Mouse (Mus musculus): ENCODE data around the gene E130114P18Rik.

The E130114P18Rik gene

DNA sequence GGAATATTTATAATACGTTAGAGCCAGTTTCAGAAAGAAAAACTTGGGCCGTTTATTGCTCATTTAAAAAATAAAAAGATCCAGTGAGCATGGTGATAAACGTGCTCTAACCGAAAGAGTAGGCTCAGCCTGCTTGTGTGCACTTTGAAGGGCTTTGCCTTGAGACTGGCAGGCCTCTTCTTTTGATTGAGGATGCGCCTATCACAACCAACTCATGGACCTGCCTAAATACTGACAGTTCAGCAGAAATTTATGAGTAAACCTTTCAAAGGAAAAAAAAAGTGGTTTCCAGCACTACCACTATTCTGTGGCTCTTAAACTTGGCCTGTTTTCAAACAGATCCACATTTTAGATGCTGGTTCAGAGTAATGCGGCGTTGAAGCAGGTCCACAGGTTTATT, 2.1 kb upstream of the E130114P18Rik start:
- in situ Hi-C loops (cut with MboI; ENCODE audit: low pct_unique_long_range_greater_than_20kb in 1 of 2, low sequenced_read_pairs in 2 of 2, unreplicated experiment in 1 of 2), result no loop called here

DNA sequence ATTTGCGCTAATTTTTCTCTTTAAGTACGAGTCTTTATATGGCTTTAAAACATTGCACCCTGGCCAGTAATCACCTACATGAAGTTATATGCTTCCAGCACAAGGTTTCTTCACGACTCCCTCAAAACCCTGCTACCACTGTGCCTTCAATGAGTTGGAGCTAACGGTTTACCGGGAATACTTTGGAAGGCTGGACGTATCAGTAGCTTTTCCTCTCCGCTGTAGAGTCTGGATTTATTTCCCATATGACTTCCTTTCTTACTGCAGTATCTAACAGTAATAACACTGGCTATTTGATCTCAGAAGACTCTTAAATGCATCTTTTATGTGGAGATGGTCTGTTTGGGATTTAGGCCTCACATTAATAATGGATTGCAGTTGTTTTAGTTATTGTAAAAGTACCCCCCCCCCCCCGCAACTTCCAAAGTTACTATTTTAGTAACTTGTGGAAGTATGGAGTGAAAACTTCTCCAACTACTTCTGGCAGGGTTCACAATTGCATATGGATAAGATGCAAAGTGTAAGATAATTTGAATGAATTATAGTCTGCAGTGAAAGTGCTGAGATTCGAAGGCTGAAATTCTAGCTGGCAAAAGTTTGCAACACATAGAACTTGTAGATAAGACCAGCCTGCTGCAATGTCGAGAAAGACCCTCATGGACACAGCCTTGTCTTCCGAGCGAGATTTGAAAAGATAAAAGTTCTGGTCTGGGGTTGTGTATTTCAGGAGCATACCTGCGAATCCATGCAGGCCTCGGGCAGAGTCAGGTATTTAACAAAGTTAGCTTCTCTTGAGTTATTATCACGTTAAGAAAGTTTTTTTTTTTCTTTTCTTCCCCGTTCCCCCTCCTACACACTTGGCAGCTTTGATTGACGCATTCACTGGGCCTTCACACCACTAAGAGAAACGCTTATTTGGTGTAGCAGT, 1.4 kb upstream of the E130114P18Rik start:
- in situ Hi-C loops (cut with MboI; ENCODE audit: low pct_unique_long_range_greater_than_20kb in 1 of 2, low sequenced_read_pairs in 2 of 2, unreplicated experiment in 1 of 2), result no loop called here

DNA sequence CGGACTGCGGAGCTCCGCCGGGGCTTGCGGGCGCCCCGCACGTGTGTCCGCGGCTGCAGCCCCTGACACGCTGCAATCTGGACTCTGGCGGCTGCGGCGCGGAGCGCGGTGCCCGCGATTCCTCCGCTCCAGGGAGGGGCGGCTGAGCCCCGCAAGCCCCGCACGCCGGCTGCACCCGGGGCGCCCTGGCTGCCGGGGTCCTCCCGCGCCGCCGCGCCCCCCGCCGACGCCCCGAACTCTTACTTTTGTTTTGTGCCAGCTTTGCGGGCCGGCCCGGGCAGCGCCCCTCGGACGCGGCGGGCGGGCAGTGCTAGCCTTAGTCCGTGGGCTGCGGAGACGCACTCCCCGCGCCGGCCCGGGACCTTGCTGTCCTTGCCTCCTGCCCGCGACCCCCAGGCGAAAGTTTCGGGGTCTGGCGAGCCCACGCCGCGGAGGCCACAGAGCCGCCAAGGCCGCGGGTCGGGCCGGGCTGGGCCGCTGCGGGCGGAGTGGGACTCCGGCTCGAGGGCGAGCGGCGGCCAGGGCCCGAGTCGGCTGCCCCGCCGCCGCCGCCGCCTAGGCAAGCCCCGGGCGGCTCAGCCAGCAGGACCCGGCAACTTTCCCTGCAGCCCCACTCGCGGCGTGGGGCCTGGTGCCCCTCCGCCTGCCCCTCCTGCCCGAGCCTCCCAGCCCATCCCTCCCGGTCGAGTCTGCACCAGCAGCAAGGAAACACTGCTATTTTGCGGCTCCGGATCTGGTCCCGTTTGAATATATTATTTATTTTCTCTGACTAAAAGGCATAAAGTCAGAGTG, 529 bp upstream of the E130114P18Rik start:
- in situ Hi-C loops (cut with MboI; ENCODE audit: low pct_unique_long_range_greater_than_20kb in 1 of 2, low sequenced_read_pairs in 2 of 2, unreplicated experiment in 1 of 2), result no loop called here

DNA sequence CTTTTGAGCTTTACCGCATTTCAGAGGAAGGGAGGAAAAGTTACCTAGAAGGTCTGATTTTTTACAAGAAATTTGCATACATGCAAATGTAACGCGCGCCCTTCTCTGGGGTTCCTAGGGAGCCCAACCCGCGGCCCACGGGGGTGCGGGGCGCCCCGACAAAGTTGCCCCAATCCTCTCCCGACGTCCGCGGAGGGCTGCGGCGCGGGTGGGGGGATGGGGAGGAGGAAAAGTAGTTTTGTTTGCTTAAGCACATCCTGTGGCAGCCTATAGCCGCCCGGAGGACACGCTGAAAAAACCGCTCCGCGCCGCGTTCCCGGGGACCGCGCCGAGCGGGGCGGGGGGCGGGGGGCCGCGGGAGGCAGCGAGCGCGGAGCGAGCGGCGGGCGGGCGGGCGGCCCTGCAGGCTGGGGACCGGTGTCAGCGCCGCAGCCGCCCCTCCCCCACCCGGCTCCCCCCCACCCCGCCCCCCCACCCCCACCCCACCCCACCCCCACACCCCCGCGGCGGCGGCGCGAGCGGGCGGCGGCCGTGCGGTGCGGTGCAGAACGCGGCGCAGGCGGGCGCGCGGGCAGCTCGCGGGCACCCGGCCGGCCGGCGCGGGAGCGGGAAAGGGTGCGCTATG, 685 bp downstream of the E130114P18Rik start:
- in situ Hi-C loops (cut with MboI; ENCODE audit: low pct_unique_long_range_greater_than_20kb in 1 of 2, low sequenced_read_pairs in 2 of 2, unreplicated experiment in 1 of 2), result no loop called here

DNA sequence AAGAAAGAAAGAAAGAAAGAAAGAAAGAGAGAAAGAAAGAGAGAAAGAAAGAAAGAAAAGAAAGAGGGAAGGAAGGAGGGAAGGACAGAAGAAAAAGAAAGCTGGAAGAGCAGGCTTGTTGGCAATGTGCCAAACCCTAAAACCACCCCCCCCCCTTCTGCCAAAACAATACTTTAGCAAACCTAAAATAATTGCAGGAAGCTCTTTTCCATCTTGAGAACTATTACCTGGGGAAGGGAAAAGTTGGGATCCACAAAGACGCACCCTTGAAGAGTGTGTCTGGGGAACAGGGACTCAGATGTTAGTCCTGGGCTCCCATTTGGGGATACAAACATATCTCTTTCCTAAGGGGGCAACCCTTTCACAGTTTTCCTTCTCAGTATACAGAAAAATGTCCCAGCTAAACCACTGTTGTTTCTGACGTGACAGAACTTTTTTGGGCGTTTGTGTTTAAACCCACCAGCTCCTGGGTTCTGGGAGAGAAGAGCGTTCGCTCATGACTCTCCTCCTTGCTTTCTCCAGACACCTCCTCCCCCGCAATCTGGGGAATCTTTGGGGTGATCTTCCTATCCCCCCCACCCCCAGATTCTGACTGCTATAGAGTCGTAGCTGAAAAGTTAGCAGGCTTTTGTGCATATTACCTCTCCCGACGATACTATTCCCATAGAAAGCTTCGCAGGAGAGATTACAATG, 1.3 kb downstream of the E130114P18Rik start:
- in situ Hi-C loops (cut with MboI; ENCODE audit: low pct_unique_long_range_greater_than_20kb in 1 of 2, low sequenced_read_pairs in 2 of 2, unreplicated experiment in 1 of 2), result no loop called here

DNA sequence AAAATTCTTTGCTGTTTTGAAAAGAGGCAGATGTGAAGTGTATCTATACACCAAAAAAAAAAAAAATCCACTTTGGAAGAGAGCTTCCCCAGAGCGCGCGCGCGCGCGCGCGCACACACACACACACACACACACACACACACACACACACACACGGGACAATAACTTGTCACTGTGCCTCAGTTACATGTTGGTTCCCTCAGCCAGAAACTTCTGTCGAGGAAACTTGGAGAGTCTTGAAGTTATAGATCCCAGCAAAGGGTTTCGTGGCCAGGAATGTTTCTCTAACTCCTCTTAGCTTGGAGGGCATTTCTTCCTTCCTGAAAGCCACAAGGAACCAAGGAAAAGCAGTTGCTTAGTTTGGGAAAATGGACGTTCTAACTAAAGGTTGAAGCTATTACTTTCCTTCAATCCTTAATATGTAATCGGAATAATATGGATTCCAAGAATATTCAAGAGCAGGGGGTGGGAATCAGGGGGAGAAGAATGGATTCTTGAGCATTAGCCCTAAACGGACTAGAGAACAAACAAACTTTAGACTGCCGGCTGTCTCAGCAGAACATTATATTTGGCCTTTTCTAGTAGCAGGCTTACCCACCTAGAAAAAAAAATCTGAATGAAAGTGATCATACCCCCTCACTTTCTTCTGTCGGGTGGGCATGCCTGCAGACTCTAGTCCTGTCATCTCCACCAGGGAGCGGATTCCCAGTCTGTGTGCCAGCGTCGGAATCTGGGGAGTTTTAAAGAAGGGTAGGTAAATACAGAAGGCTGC, 2.2 kb downstream of the E130114P18Rik start:
- in situ Hi-C loops (cut with MboI; ENCODE audit: low pct_unique_long_range_greater_than_20kb in 1 of 2, low sequenced_read_pairs in 2 of 2, unreplicated experiment in 1 of 2), result no loop called here

DNA sequence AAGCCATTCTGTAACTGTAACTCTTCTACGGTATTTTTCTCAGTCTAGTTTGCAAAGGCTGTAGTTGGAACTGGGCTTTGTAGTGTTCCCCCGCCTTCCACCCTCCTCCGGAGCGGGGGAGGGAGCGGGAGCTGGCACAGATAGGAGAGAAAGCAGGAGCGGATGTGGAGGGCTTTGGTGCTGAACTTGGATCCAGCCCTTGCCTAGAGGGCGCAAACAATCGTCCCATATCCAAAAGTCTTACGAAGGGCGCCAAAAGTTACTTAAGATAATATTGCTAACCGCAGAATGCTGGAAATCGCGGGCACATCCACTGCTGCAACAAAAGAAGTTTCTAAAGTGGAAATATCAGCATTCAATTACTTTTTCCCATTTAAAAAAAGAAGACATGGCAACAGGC, 2.8 kb downstream of the E130114P18Rik start:
- in situ Hi-C loops (cut with MboI; ENCODE audit: low pct_unique_long_range_greater_than_20kb in 1 of 2, low sequenced_read_pairs in 2 of 2, unreplicated experiment in 1 of 2), result no loop called here

DNA sequence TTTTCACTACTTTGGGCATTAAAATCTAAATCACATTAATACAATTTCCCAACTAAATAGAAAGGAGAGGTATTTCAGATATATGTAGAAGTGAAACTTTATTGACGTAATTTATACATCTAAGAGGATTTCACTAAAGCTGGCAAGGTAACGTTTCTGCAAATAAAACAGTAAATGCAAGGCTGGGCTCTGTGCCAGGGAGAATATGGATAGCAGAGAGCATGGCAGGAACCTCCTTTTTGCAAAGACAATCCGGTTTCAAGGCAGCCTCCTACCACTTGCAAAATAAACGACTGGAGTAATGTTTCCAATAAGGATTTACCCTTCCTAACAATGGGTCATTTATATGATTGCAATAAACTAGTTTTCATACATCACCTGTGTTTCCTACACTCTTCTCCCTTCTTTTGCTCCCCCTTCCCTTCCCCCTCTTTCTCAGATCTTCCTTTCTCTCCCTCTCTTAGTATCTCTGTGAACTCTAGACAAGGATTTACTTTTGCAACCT, 3.4 kb downstream of the E130114P18Rik start:
- in situ Hi-C loops (cut with MboI; ENCODE audit: low pct_unique_long_range_greater_than_20kb in 1 of 2, low sequenced_read_pairs in 2 of 2, unreplicated experiment in 1 of 2), result loop anchor here in 1 of 2 experiments (25.0 kb wide), 2 partner anchors 338 to 938 kb away; no protein-coding TSS in a partner anchor

DNA sequence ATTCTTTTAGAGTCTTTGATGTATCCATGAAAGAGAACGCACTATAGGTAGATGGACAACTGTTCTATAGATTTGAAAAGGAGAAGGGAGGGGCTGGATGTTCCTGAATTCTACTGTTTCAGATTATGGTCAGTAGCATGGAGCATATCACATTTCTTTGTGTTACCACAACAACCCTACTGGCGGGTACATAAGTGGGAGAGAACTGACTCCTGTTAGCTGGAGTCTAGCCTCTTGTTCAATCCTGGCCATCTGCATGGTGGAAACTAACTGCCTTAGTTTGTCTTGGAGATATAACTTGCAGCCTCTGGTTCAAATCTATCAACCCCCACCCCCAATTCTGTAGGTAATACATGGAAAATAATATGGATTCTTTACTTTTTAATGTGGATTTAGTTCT, 4.1 kb downstream of the E130114P18Rik start:
- in situ Hi-C loops (cut with MboI; ENCODE audit: low pct_unique_long_range_greater_than_20kb in 1 of 2, low sequenced_read_pairs in 2 of 2, unreplicated experiment in 1 of 2), result loop anchor here in 1 of 2 experiments (25.0 kb wide), 2 partner anchors 339 to 939 kb away; no protein-coding TSS in a partner anchor

DNA sequence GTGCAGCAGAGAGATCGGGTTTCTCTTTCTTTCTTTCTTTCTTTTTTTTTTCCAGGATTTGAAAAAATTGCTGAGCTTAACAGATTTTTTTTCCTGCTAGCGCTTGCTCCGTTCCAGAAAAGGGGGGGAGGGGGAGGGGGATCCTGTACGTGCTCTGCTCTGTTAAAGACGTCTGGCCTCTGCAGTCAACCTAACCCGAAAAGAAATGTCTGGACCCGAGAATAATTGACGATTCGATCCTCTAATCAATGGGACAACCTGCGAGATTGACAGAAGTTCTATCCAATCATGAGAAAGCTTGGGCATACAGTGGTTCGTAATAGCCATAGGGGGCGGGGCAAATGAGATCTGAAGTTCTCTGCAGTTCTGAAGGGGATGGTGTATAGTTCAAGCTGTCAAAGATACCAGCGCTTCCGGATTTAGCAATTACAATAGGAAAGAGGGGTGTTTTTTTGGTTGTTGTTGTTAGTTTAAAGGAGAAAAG, 4.7 kb downstream of the E130114P18Rik start:
- in situ Hi-C loops (cut with MboI; ENCODE audit: low pct_unique_long_range_greater_than_20kb in 1 of 2, low sequenced_read_pairs in 2 of 2, unreplicated experiment in 1 of 2), result loop anchor here in 1 of 2 experiments (25.0 kb wide), 2 partner anchors 339 to 939 kb away; no protein-coding TSS in a partner anchor

DNA sequence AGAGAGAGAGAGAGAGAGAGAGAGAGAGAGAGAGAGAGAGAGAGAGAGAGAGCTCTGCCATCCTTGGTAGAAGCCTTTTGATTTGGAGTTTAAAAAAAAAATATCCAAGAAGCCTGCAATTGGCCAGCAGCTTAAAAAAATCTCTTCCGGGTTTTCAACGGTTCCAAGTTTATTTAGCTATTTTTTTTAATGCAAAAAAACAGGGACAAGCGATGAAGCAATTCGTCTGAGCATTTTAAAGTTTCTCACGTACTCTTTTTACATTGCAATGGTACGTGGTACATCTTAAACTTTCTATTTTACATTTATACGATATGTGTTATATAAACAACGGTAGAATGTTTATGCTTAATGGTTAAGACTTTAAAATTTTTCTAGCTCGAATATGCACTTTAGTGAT, 5.2 kb downstream of the E130114P18Rik start, which contains the start of gene Nfia:
Gene Nfia, plus strand, starts transcription at position 94 of the 400 bp plus-strand sequence.
- in situ Hi-C loops (cut with MboI; ENCODE audit: low pct_unique_long_range_greater_than_20kb in 1 of 2, low sequenced_read_pairs in 2 of 2, unreplicated experiment in 1 of 2), result loop anchor here in 1 of 2 experiments (25.0 kb wide), 2 partner anchors 340 to 940 kb away; no protein-coding TSS in a partner anchor

DNA sequence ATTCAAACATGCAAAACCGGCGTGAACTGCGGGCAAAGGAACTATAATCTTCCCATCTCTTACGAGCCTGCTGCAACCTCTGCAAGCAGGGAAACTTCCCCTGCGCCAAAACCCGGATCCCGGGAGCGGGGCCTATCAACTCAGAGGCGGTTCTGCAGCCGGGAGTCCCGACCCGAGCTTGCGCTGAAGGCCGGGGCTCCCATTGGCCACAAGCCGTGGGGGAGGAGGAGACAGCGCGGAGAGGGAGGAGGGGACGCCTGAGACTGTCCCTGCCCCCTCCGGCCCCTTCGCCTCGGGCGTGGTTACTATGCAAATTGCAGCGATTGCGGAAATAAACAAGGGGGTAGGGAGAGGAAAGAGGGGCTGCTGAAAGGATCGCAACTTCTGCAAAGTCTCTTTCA, 5.8 kb downstream of the E130114P18Rik start:
- in situ Hi-C loops (cut with MboI; ENCODE audit: low pct_unique_long_range_greater_than_20kb in 1 of 2, low sequenced_read_pairs in 2 of 2, unreplicated experiment in 1 of 2), result loop anchor here in 1 of 2 experiments (25.0 kb wide), 2 partner anchors 340 to 940 kb away; no protein-coding TSS in a partner anchor

DNA sequence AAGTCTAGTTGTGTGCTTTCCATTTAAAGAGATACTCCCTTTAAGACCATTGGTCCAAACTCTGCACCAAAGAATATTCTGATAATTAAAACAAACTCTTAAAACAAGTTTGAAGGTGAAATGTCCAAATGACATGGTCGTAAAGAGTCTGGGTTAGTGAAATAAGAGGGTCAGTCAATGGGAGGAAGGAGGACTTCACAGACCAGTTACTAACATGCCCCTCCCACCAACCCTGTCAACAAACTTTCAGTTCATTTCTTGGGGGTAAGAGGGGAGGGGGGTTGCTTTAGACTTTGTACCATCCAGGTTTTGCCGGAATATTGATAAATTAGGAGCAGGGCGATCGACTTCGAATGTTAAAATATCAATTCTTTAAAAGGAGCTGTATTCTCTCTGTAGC, 6.5 kb downstream of the E130114P18Rik start:
- in situ Hi-C loops (cut with MboI; ENCODE audit: low pct_unique_long_range_greater_than_20kb in 1 of 2, low sequenced_read_pairs in 2 of 2, unreplicated experiment in 1 of 2), result loop anchor here in 1 of 2 experiments (25.0 kb wide), 2 partner anchors 341 to 941 kb away; no protein-coding TSS in a partner anchor

DNA sequence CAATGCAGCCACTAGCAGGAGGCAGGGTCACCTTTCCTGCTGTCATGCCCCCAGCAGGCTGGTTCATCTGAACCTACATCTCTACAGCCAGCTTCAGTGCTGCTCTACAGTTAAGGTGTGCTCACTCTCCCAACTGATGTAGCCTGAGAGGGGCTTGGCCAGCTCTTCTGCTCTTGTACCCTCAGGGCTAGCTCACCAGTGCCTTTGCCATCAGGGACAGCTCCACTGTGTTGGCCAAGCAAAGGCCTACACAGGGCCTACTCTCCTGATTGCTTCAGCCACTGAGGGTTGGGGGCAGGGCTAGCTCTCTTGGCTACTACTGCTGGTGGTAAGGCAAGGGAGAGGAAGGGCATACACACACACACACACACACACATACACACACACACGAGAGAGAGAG, 8.0 kb downstream of the E130114P18Rik start:
- in situ Hi-C loops (cut with MboI; ENCODE audit: low pct_unique_long_range_greater_than_20kb in 1 of 2, low sequenced_read_pairs in 2 of 2, unreplicated experiment in 1 of 2), result loop anchor here in 1 of 2 experiments (25.0 kb wide), 2 partner anchors 342 to 942 kb away; no protein-coding TSS in a partner anchor

DNA sequence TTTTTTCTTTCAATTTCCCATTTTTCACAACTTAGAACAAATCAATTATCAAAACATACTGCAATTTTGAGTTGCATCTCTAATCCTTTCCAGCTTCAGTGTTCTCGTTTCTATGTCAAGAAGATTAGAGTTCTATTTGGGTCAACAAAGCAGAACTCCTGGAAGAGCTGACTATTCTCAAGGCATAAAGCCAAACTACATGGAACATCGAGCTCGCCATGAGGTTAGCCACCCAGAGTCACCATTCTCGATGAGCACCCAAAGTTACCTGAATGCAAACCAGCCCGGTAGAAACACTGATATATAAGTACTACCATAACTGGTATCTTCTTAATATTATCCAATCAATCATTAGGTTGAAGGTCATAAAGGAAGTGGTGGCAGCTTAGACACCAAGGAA, 10.4 kb downstream of the E130114P18Rik start:
- in situ Hi-C loops (cut with MboI; ENCODE audit: low pct_unique_long_range_greater_than_20kb in 1 of 2, low sequenced_read_pairs in 2 of 2, unreplicated experiment in 1 of 2), result loop anchor here in 1 of 2 experiments (25.0 kb wide), 2 partner anchors 345 to 945 kb away; no protein-coding TSS in a partner anchor

DNA sequence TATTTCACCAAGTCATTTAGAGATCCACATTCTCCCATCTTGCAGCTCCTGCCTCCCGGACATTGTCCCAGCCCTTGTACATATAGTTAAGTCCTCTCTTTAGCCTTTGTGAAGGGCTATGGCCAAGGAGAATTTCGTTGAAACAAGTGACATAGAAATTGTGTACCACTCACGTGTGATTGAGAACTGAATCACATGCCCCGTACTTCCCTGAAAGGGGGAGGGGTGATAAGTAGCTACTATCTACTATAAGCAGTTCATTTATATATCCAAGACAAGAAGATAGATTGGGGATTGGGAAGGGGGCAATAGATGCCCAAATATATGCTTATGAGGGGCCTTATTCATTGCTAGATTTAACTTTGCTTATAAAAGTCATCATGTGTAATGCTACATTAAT, 10.9 kb downstream of the E130114P18Rik start:
- in situ Hi-C loops (cut with MboI; ENCODE audit: low pct_unique_long_range_greater_than_20kb in 1 of 2, low sequenced_read_pairs in 2 of 2, unreplicated experiment in 1 of 2), result loop anchor here in 1 of 2 experiments (25.0 kb wide), 2 partner anchors 345 to 945 kb away; no protein-coding TSS in a partner anchor
